Mouse (Mus musculus) stomach, embryonic 15.5 days (tissue): ENCODE measurements around the gene Igsf8. TPM values are rescaled to one million over a fixed set of nuclear protein-coding genes. Genes with fewer than 3 reads are reported as not detected.

Source experiments
- ATAC-seq: fragments of 200-750 bp; cut with Nextera tagmentation; 2 replicates; pipeline ENCODE4 v1.8.0; 2017; ENCODE audit warnings: low read depth, moderate number of reproducible peaks, moderate TSS enrichment; ENCODE audit not compliant: insufficient read depth, low FRiP score
- H3K27ac ChIP-seq: fragments of 300-500 bp; sonication (generic); 2 replicates; pipeline ENCODE4 v1.5.1; 2015; ENCODE audit warnings: mild to moderate bottlenecking, inconsistent platforms
- H3K27me3 ChIP-seq: fragments of 300-500 bp; sonication (generic); replicated peaks from 2 replicates; pipeline ENCODE4 v1.6.1; 2015; ENCODE audit warnings: inconsistent platforms
- H3K36me3 ChIP-seq: fragments of 300-500 bp; sonication (generic); 2 replicates; pipeline ENCODE4 v1.6.1; 2015; ENCODE audit warnings: inconsistent platforms
- H3K4me1 ChIP-seq: fragments of 300-500 bp; sonication (generic); 2 replicates; pipeline ENCODE4 v1.6.1; 2015; ENCODE audit warnings: inconsistent platforms
- H3K4me2 ChIP-seq: fragments of 300-500 bp; sonication (generic); 2 replicates; pipeline ENCODE4 v1.6.1; 2015; ENCODE audit warnings: mild to moderate bottlenecking, inconsistent platforms
- H3K4me3 ChIP-seq: fragments of 300-500 bp; sonication (generic); replicated peaks from 2 replicates; pipeline ENCODE4 v1.5.1; 2015; ENCODE audit warnings: inconsistent platforms
- H3K9ac ChIP-seq: fragments of 300-500 bp; sonication (generic); 2 replicates; pipeline ENCODE4 v1.6.1; 2015; ENCODE audit warnings: inconsistent platforms
- H3K9me3 ChIP-seq: fragments of 300-500 bp; sonication (generic); 2 replicates; pipeline ENCODE4 v1.6.1; 2016; ENCODE audit warnings: inconsistent platforms
- WGBS: fragments of 180-500 bp; shearing (Covaris S2); methylation state at CpG from one replicate; pipeline ENCODE4 v1.1.7; 2015; 5-methylcytosine and 5-hydroxymethylcytosine counted together
- polyA plus RNA-seq: library from polyadenylated mRNA; unstranded; fragments of >200 nt; fragmentation: Nextera tagmentation; extraction: Ambion mirVana; gene quantifications from 2 replicates; pipeline ENCODE4 v1.2.1, GENCODE M21; 2015

Gene Igsf8
- polyA plus RNA-seq, 1 experiment from 2014 or later: 44.8 TPM

GRCm38 (mm10) chr1:172296816-172297510, 35.5 kb downstream of the Igsf8 start:
- no peaks in the 10 kb centered on the region for H3K9me3 ChIP-seq
- peak overlapping the region; percentile 26 for H3K4me3 ChIP-seq
- H3K4me1 ChIP-seq: peaks cover 25% of the 10 kb centered on the region
- 68% methylated on average over 6 of the region's 6 CpGs for WGBS
- H3K27me3 ChIP-seq: no peaks in the 10 kb centered on the region
- H3K4me2 ChIP-seq: peak overlapping the region; percentile 51
- peak overlapping the region; percentile 71 for H3K27ac ChIP-seq
- H3K9ac ChIP-seq: no peak overlapping the region
- no peak for ATAC-seq
- H3K36me3 ChIP-seq: no peaks in the 10 kb centered on the region

- peak within 1 kb of the TSS; percentile 71 for H3K27ac ChIP-seq
- no peak within 1 kb of the TSS for H3K9ac ChIP-seq
- H3K4me1 ChIP-seq: peaks cover 28% of the 10 kb centered on the region
- no peaks in the 10 kb centered on the region for H3K27me3 ChIP-seq
- WGBS: 9% methylated on average over 16 of the region's 16 CpGs
- no peaks in the 10 kb centered on the region for H3K9me3 ChIP-seq
- H3K4me2 ChIP-seq: peak within 1 kb of the TSS; percentile 51
- H3K36me3 ChIP-seq: no peaks in the 10 kb centered on the region
- peak; percentile 28; the same call in 1 of the 2 replicates for ATAC-seq
- peak within 1 kb of the TSS; percentile 26 for H3K4me3 ChIP-seq
Observed at GRCm38 (mm10) chr1:172297611-172298537, 36.4 kb downstream of the Igsf8 start, which contains the start of gene Atp1a2. Gene Atp1a2, minus strand, starts transcription at chr1:172298064.

GRCm38 (mm10) chr1:172299528-172299927, 38.1 kb downstream of the Igsf8 start:
- 72% methylated on average over 7 of the region's 7 CpGs for WGBS
- Histone ChIP-seq H3K4me1 (peaks cover 28% of the 10 kb centered on the region), H3K4me2 (no peak overlapping the region), H3K9ac (no peak overlapping the region), H3K27me3 (no peaks in the 10 kb centered on the region), H3K4me3 (no peak overlapping the region), H3K9me3 (no peaks in the 10 kb centered on the region), H3K36me3 (no peaks in the 10 kb centered on the region), H3K27ac (no peak overlapping the region)
- ATAC-seq: no peak

GRCm38 (mm10) chr1:172300247-172300646, 38.8 kb downstream of the Igsf8 start:
- 70% methylated on average over 5 of the region's 5 CpGs for WGBS
- H3K27ac ChIP-seq: no peak overlapping the region
- H3K4me2 ChIP-seq: no peak overlapping the region
- no peak overlapping the region for H3K9ac ChIP-seq
- H3K36me3 ChIP-seq: no peaks in the 10 kb centered on the region
- no peak for ATAC-seq
- no peaks in the 10 kb centered on the region for H3K27me3 ChIP-seq
- no peaks in the 10 kb centered on the region for H3K9me3 ChIP-seq
- H3K4me3 ChIP-seq: no peak overlapping the region
- H3K4me1 ChIP-seq: peaks cover 28% of the 10 kb centered on the region

- no peak overlapping the region for H3K27ac ChIP-seq
- WGBS: 41% methylated on average over 12 of the region's 12 CpGs
- no peaks in the 10 kb centered on the region for H3K9me3 ChIP-seq
- H3K4me2 ChIP-seq: no peak overlapping the region
- H3K4me1 ChIP-seq: peaks cover 20% of the 10 kb centered on the region
- H3K4me3 ChIP-seq: no peak overlapping the region
- H3K36me3 ChIP-seq: no peaks in the 10 kb centered on the region
- H3K27me3 ChIP-seq: no peaks in the 10 kb centered on the region
- ATAC-seq: no peak
- no peak overlapping the region for H3K9ac ChIP-seq
Observed at GRCm38 (mm10) chr1:172301180-172301579, 39.7 kb downstream of the Igsf8 start.

- Histone ChIP-seq H3K9me3 (no peaks in the 10 kb centered on the region), H3K4me2 (no peak overlapping the region), H3K27me3 (no peaks in the 10 kb centered on the region), H3K36me3 (no peaks in the 10 kb centered on the region), H3K4me3 (no peak overlapping the region), H3K9ac (no peak overlapping the region), H3K4me1 (peaks cover 11% of the 10 kb centered on the region; the same call in 1 of the 2 replicates), H3K27ac (no peak overlapping the region)
- ATAC-seq: no peak
- WGBS: 64% methylated on average over 3 of the region's 3 CpGs
Observed at GRCm38 (mm10) chr1:172302311-172302710, 40.9 kb downstream of the Igsf8 start.

- H3K36me3 ChIP-seq: no peaks in the 10 kb centered on the region
- H3K27me3 ChIP-seq: no peaks in the 10 kb centered on the region
- no peak overlapping the region for H3K4me2 ChIP-seq
- H3K4me3 ChIP-seq: no peak overlapping the region
- H3K9ac ChIP-seq: no peak overlapping the region
- ATAC-seq: no peak
- 36% methylated on average over 6 of the region's 6 CpGs for WGBS
- no peak overlapping the region for H3K27ac ChIP-seq
- peaks cover 6% of the 10 kb centered on the region; the same call in 1 of the 2 replicates for H3K4me1 ChIP-seq
- no peaks in the 10 kb centered on the region for H3K9me3 ChIP-seq
Observed at GRCm38 (mm10) chr1:172302851-172303250, 41.4 kb downstream of the Igsf8 start.

GRCm38 (mm10) chr1:172304443-172304842, 43.0 kb downstream of the Igsf8 start:
- H3K4me1 ChIP-seq: peaks cover 5% of the 10 kb centered on the region; the same call in 1 of the 2 replicates
- 56% methylated on average over 6 of the region's 6 CpGs for WGBS
- H3K36me3 ChIP-seq: no peaks in the 10 kb centered on the region
- no peak overlapping the region for H3K4me2 ChIP-seq
- no peak overlapping the region for H3K4me3 ChIP-seq
- H3K9me3 ChIP-seq: no peaks in the 10 kb centered on the region
- H3K27me3 ChIP-seq: no peaks in the 10 kb centered on the region
- H3K9ac ChIP-seq: no peak overlapping the region
- no peak overlapping the region for H3K27ac ChIP-seq
- ATAC-seq: peak; percentile 23; the same call in 1 of the 2 replicates

- ATAC-seq: no peak
- no peak overlapping the region for H3K9ac ChIP-seq
- H3K36me3 ChIP-seq: no peaks in the 10 kb centered on the region
- H3K4me3 ChIP-seq: no peak overlapping the region
- H3K27ac ChIP-seq: no peak overlapping the region
- no peak overlapping the region for H3K4me2 ChIP-seq
- no peaks in the 10 kb centered on the region for H3K27me3 ChIP-seq
- H3K4me1 ChIP-seq: peaks cover 6% of the 10 kb centered on the region
- H3K9me3 ChIP-seq: no peaks in the 10 kb centered on the region
- 81% methylated on average over 2 of the region's 2 CpGs for WGBS
Observed at GRCm38 (mm10) chr1:172305153-172305552, 43.7 kb downstream of the Igsf8 start.

GRCm38 (mm10) chr1:172305635-172306034, 44.2 kb downstream of the Igsf8 start:
- Histone ChIP-seq H3K27ac (no peak overlapping the region), H3K36me3 (no peaks in the 10 kb centered on the region), H3K9me3 (no peaks in the 10 kb centered on the region), H3K4me1 (peaks cover 8% of the 10 kb centered on the region), H3K27me3 (no peaks in the 10 kb centered on the region), H3K4me2 (no peak overlapping the region), H3K9ac (no peak overlapping the region), H3K4me3 (no peak overlapping the region)
- WGBS: 73% methylated on average over 3 of the region's 3 CpGs
- ATAC-seq: no peak

- Histone ChIP-seq H3K4me2 (no peak overlapping the region), H3K9me3 (no peaks in the 10 kb centered on the region)
- WGBS: 63% methylated on average over 4 of the region's 4 CpGs
Observed at GRCm38 (mm10) chr1:172306196-172306595, 44.8 kb downstream of the Igsf8 start.

GRCm38 (mm10) chr1:172306885-172307284, 45.4 kb downstream of the Igsf8 start:
- Histone ChIP-seq H3K27ac (peak overlapping the region; percentile 76; the same call in 1 of the 2 replicates), H3K4me3 (no peak overlapping the region), H3K36me3 (no peaks in the 10 kb centered on the region), H3K4me1 (peaks cover 8% of the 10 kb centered on the region), H3K4me2 (no peak overlapping the region), H3K9ac (no peak overlapping the region), H3K9me3 (no peaks in the 10 kb centered on the region), H3K27me3 (no peaks in the 10 kb centered on the region)
- ATAC-seq: no peak
- 68% methylated on average over 6 of the region's 6 CpGs for WGBS

More at GRCm38 (mm10) chr1:172306196-172306595, 44.8 kb downstream of the Igsf8 start:
- ATAC-seq: no peak
- no peak overlapping the region for H3K9ac ChIP-seq
- peaks cover 8% of the 10 kb centered on the region for H3K4me1 ChIP-seq
- no peak overlapping the region for H3K27ac ChIP-seq
- H3K36me3 ChIP-seq: no peaks in the 10 kb centered on the region
- no peaks in the 10 kb centered on the region for H3K27me3 ChIP-seq
- no peak overlapping the region for H3K4me3 ChIP-seq
